Mouse (Mus musculus): Measurements from ENCODE around the gene Dip2c.

GRCm38 (mm10) chr13:9430724-9431123 lies 154.4 kb downstream of the Dip2c start:
- TF ChIP-seq CTCF (IDR thresholded peaks at IDR 0.05; ENCODE audit: low read depth), result no peak
- TF ChIP-seq EP300 (IDR thresholded peaks at IDR 0.05; ENCODE audit: low read depth), result no peak

Data from heart, postnatal 0 days (tissue).